Mouse (Mus musculus) heart, embryonic 16.5 days (tissue): ENCODE measurements at regions not wholly inside any gene's neighbourhood (a gene's known extent, or its start where the extent isn't known, plus 50 kb on each side); places are given as distances from the start of the nearest gene placed in this dataset.

Experiments
- ATAC-seq: fragments of 200-750 bp; cut with Nextera tagmentation; replicated peaks from 2 replicates; pipeline ENCODE4 v1.8.0; 2017; ENCODE audit warnings: moderate number of reproducible peaks; ENCODE audit not compliant: insufficient read depth, low FRiP score; ENCODE audit errors: extremely low read depth
- H3K27ac ChIP-seq: fragments of 300-500 bp; sonication (generic); 2 replicates; pipeline ENCODE4 v1.5.1; 2014; ENCODE audit warnings: mild to moderate bottlenecking, low read length, control low read depth, moderate library complexity
- H3K27me3 ChIP-seq: fragments of 300-500 bp; sonication (generic); 2 replicates; pipeline ENCODE4 v1.6.1; 2014; ENCODE audit warnings: low read length, mixed read lengths; ENCODE audit not compliant: control insufficient read depth, insufficient read depth
- H3K36me3 ChIP-seq: fragments of 300-500 bp; sonication (generic); 2 replicates; pipeline ENCODE4 v1.6.1; 2014; ENCODE audit not compliant: control insufficient read depth, insufficient read depth
- H3K4me1 ChIP-seq: fragments of 300-500 bp; sonication (generic); 2 replicates; pipeline ENCODE4 v1.6.1; 2014; ENCODE audit warnings: low read length, mixed read lengths; ENCODE audit not compliant: control insufficient read depth, insufficient read depth
- H3K4me2 ChIP-seq: fragments of 300-500 bp; sonication (generic); 2 replicates; pipeline ENCODE4 v1.6.1; 2014; ENCODE audit warnings: low read depth, mild to moderate bottlenecking, control low read depth, low read length
- H3K4me3 ChIP-seq: fragments of 300-500 bp; sonication (generic); 2 replicates; pipeline ENCODE4 v1.5.1; 2014; ENCODE audit warnings: mild to moderate bottlenecking, control low read depth, low read length
- H3K9ac ChIP-seq: fragments of 300-500 bp; sonication (generic); 2 replicates; pipeline ENCODE4 v1.6.1; 2014; ENCODE audit warnings: low read length, control low read depth
- H3K9me3 ChIP-seq: fragments of 300-500 bp; sonication (generic); replicated peaks from 2 replicates; pipeline ENCODE4 v1.6.1; 2016; ENCODE audit warnings: low read length; ENCODE audit not compliant: control insufficient read depth
- WGBS: fragments of 180-500 bp; shearing (Covaris S2); extraction: QIAGEN DNeasy Blood & Tissue Kit; methylation state at CpG from one replicate; pipeline ENCODE4 v1.1.7; 2014; 5-methylcytosine and 5-hydroxymethylcytosine counted together

GRCm38 (mm10) chr2:166329556-166330340, 174.3 kb upstream of the Sulf2 start:
- no peak overlapping the region for H3K27ac ChIP-seq

GRCm38 (mm10) chr2:166326932-166327331, 171.5 kb upstream of the Sulf2 start:
- 75% methylated on average over 5 of the region's 5 CpGs for whole genome bisulfite sequencing
- Histone ChIP-seq H3K4me1 (peaks cover 16% of the 10 kb centered on the region), H3K9ac (no peak overlapping the region), H3K4me3 (no peak overlapping the region), H3K9me3 (no peaks in the 10 kb centered on the region), H3K4me2 (no peak overlapping the region), H3K36me3 (no peaks in the 10 kb centered on the region), H3K27me3 (no peaks in the 10 kb centered on the region), H3K27ac (no peak overlapping the region)
- no peak for ATAC-seq

More at GRCm38 (mm10) chr2:166329556-166330340, 174.3 kb upstream of the Sulf2 start:
- Histone ChIP-seq H3K4me3 (no peak overlapping the region), H3K4me2 (no peak overlapping the region), H3K9ac (no peak overlapping the region), H3K27me3 (no peaks in the 10 kb centered on the region), H3K4me1 (peaks cover 13% of the 10 kb centered on the region), H3K36me3 (no peaks in the 10 kb centered on the region), H3K9me3 (no peaks in the 10 kb centered on the region)
- WGBS = 75% methylated on average over 14 of the region's 14 CpGs
- no peak for ATAC-seq

- 51% methylated on average over 3 of the region's 3 CpGs for WGBS
- Histone ChIP-seq H3K4me3 (no peak overlapping the region), H3K27me3 (no peaks in the 10 kb centered on the region), H3K36me3 (no peaks in the 10 kb centered on the region), H3K4me2 (no peak overlapping the region), H3K9me3 (no peaks in the 10 kb centered on the region), H3K27ac (peak overlapping the region; percentile 40; the same call in 1 of the 2 replicates), H3K9ac (no peak overlapping the region), H3K4me1 (peaks cover 16% of the 10 kb centered on the region)
- no peak for ATAC-seq
Observed at GRCm38 (mm10) chr2:166324954-166325353, 169.5 kb upstream of the Sulf2 start.

GRCm38 (mm10) chr2:166324439-166324838, 169.0 kb upstream of the Sulf2 start:
- Histone ChIP-seq H3K9me3 (no peaks in the 10 kb centered on the region), H3K4me1 (peaks cover 16% of the 10 kb centered on the region), H3K4me3 (no peak overlapping the region), H3K27ac (peak overlapping the region; percentile 40), H3K27me3 (no peaks in the 10 kb centered on the region), H3K9ac (no peak overlapping the region), H3K36me3 (no peaks in the 10 kb centered on the region), H3K4me2 (no peak overlapping the region)
- peak; percentile 47 for ATAC-seq
- WGBS = 13% methylated on average over 10 of the region's 10 CpGs

- peaks cover 16% of the 10 kb centered on the region for H3K4me1 ChIP-seq
- H3K36me3 ChIP-seq = no peaks in the 10 kb centered on the region
- WGBS = 47% methylated on average over 6 of the region's 6 CpGs
- no peak overlapping the region for H3K27ac ChIP-seq
- no peak overlapping the region for H3K4me2 ChIP-seq
- no peaks in the 10 kb centered on the region for H3K27me3 ChIP-seq
- peak overlapping the region; percentile 23; the same call in 1 of the 2 replicates for H3K9ac ChIP-seq
- no peak overlapping the region for H3K4me3 ChIP-seq
- H3K9me3 ChIP-seq = no peaks in the 10 kb centered on the region
- no peak for ATAC-seq
Observed at GRCm38 (mm10) chr2:166322668-166323043, 167.2 kb upstream of the Sulf2 start.

- Histone ChIP-seq H3K4me1 (peaks cover 16% of the 10 kb centered on the region), H3K27ac (no peak overlapping the region; the same call in 1 of the 2 replicates)
- no peak for ATAC-seq
Observed at GRCm38 (mm10) chr2:166321992-166322667, 166.7 kb upstream of the Sulf2 start.

GRCm38 (mm10) chr2:166316409-166316916, 161.0 kb upstream of the Sulf2 start:
- H3K4me1 ChIP-seq = peaks cover 4% of the 10 kb centered on the region; the same call in 1 of the 2 replicates
- no peak overlapping the region for H3K27ac ChIP-seq
- WGBS = 66% methylated on average over 10 of the region's 10 CpGs
- H3K4me3 ChIP-seq = no peak overlapping the region
- H3K4me2 ChIP-seq = no peak overlapping the region
- H3K9me3 ChIP-seq = no peaks in the 10 kb centered on the region
- H3K36me3 ChIP-seq = no peaks in the 10 kb centered on the region
- ATAC-seq = no peak
- H3K27me3 ChIP-seq = no peaks in the 10 kb centered on the region
- H3K9ac ChIP-seq = no peak overlapping the region

More at GRCm38 (mm10) chr2:166321992-166322667, 166.7 kb upstream of the Sulf2 start:
- WGBS = 77% methylated on average over 6 of the region's 6 CpGs
- no peaks in the 10 kb centered on the region for H3K27me3 ChIP-seq
- no peak overlapping the region for H3K4me3 ChIP-seq
- H3K9ac ChIP-seq = no peak overlapping the region
- H3K9me3 ChIP-seq = no peaks in the 10 kb centered on the region
- no peaks in the 10 kb centered on the region for H3K36me3 ChIP-seq
- H3K4me2 ChIP-seq = no peak overlapping the region

- no peak overlapping the region for H3K27ac ChIP-seq
- H3K4me2 ChIP-seq = no peak overlapping the region
- H3K27me3 ChIP-seq = no peaks in the 10 kb centered on the region
- H3K4me1 ChIP-seq = peaks cover 9% of the 10 kb centered on the region
- H3K9me3 ChIP-seq = no peaks in the 10 kb centered on the region
- H3K36me3 ChIP-seq = no peaks in the 10 kb centered on the region
- no peak overlapping the region for H3K9ac ChIP-seq
- H3K4me3 ChIP-seq = no peak overlapping the region
- ATAC-seq = no peak
- 77% methylated on average over 5 of the region's 5 CpGs for WGBS
Observed at GRCm38 (mm10) chr2:166310438-166310837, 155.0 kb upstream of the Sulf2 start.

GRCm38 (mm10) chr2:166309882-166310281, 154.4 kb upstream of the Sulf2 start:
- H3K4me3 ChIP-seq = no peak overlapping the region
- H3K4me1 ChIP-seq = peaks cover 15% of the 10 kb centered on the region
- H3K36me3 ChIP-seq = no peaks in the 10 kb centered on the region
- no peak overlapping the region for H3K9ac ChIP-seq
- no peaks in the 10 kb centered on the region for H3K9me3 ChIP-seq
- no peak for ATAC-seq
- no peak overlapping the region for H3K27ac ChIP-seq
- no peaks in the 10 kb centered on the region for H3K27me3 ChIP-seq
- WGBS = 88% methylated on average over 2 of the region's 2 CpGs
- H3K4me2 ChIP-seq = no peak overlapping the region
